Mouse (Mus musculus): ENCODE measurements around the gene Gripap1.

The Gripap1 gene

DNA sequence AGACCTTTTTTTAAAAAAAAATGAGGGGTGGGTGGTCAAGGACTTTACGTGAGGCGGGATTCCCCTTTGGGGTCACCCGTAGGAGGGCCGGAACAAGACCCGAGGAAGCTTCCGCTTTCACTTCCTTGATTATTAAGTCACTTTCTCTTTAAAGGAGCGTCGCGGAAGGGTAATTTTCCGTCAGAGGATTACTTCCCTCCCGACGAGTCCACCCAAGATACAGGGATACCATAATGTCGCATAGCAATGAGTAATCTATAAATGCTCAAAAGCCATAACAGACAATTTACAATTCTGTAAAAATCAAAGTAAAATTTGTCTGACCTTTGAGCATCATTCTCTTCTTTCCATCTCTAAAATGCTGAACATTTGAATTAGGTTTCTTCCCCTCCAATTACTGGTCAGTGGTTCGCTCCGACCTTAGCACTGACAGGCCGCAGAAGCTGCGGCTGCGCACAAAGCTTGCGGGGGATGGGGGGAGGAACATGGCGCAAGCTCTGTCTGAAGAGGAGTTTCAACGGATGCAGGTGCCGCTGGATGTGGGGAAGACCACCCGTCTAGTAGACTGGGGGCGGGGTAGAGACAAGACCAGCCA lies at the start of gene Gripap1:
Gene Gripap1, plus strand, starts transcription at position 224 of the 595 bp plus-strand sequence.
- peak; percentile 74 for DNase-seq

DNA sequence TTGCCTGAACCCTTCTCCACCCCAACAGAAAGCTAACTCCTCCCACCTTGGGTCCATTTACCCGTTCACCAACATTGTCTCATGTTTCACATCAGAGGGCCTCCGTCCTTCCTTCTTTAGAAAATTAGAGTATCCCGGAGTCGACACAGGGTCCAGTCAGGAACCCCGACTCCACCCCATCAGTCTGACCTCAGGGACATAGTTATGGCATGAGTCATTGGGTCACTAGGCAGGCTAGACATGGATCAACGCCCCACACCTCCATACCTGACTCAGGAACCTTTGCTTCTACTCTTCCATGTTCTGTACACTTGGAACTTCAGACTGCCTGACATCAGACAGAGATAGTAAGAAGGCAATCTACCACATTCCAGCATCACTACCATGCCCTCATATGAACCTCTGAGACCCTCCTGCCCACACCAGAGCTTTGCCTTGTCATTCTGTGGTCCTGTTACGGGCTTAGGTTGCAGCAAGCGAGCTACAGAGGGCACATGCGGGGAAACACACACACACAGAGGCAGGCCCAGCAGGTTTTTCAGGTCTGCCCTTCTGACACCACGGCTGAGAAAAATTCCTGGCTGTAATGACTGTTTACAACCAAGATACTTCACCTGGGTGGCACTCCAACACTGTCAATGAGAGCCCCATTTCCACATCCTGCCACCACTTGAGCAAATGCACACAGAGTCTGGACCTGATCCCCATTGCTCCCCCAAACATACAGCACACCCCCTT lies 49.3 kb upstream of the Gripap1 start:
- peak; percentile 34 for DNase-seq

DNA sequence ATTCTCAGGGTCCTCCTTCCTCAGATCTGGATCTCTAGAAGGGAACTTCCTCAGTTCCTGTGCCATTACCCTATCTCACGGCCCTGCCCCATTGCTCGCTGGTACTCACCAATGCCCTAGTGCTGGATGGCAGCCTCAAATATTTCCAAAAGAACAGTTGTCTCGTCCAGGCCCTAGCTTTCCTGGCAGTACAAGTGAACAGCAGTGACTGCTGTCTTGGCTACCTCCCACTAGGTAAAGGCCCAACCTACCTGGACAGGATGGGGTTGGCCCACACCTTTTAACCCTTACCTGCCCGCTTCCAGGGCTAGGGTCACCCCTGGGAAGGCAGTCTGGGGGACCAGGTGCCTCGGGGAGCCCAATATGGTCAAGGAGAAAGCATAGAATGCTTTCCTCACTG lies 48.5 kb upstream of the Gripap1 start:
- DNase-seq: peak; percentile 20

DNA sequence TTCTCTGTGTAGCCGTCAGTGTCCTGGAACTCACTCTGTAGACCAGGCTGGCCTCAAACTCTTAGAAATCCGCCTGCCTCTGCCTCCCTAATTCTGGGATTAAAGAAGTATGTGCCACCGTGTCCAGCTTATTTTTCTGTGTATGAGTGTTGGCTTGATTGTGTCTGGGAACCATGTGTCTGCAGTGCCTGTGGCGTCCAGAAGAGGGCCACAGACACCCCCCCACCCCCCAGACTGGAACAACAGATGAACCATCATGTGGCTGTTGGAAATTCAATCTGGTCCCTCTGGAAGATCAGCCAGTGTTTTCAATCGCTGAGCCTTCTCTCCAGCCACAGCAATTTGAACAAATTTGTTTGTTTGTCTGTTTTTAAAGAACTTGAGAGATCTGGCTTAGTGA lies 46.1 kb upstream of the Gripap1 start:
- DNase-seq: no peak

DNA sequence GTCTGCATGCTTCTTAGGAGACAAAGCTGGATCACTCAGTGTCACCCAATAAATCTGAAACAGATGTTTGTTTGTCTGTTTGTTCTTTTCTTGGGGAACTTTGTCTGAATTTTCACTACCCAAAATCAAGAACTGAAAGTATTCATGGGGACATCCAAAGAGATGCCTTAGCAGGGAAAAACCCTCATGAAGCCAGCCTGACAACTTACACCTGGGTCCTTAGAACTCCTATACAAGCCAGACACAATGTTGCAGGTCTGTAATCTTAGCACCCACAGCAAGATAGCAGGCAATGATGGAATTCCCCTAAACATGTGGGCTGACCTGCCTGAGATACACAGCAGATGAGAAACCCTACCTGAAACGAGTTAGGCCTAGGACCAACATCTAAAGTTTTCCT lies 44.6 kb upstream of the Gripap1 start:
- no peak for DNase-seq

DNA sequence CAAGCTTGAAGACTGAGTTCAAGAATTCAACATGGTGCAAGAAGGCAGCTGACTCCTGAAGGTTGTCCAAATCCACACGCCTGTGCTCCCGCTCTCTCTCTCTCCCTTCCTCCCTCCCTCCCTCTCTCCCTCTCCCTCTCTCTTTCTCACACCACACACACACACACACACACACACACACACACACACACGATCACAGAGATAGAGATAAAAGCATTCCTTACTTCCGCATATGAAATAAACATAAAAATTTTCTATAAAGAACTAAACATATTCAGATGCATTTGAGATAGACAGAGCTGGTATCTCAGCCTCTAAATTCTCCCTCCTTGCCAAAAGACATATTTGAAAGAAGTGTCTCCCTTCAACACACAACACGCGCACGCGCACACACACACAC lies 44.1 kb upstream of the Gripap1 start:
- no peak for DNase-seq

DNA sequence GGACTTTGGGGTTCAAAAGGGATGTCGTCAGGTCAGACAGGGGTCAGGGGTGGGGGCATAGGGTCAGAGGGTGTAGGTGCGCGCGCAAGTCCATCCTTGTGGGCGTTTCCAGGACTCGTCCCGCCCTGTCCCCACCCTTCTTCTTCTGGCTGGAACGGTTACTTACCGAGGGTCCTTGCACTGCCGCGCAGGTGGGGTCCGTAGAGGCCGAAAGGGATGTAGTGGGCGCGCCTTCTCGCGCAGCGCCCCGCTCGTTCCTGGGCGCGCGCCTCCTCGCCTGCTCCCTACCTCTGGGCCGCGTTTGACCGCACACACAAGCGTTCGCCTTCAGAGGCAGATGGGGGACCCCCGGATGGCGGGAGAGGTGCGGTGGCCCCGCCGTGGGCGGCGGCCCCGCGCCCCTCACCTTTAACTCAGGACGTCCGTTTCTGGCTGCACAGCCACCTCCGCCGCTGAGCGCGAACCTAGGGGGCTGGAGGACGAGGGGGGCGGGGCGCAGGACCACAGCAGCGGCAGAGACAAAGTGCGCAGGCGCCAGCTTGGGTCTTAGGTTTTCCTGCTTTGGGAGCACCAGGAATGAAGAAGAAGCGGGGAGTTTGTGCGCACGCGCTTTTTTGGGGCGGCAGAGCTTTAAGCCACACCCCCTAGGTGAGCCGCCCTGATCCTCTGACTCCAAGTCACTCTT lies 39.0 kb upstream of the Gripap1 start, which contains the start of gene Ccdc120:
Gene Ccdc120, minus strand, starts transcription at position 474 of the 685 bp plus-strand sequence.
- peak; percentile 66 for DNase-seq

DNA sequence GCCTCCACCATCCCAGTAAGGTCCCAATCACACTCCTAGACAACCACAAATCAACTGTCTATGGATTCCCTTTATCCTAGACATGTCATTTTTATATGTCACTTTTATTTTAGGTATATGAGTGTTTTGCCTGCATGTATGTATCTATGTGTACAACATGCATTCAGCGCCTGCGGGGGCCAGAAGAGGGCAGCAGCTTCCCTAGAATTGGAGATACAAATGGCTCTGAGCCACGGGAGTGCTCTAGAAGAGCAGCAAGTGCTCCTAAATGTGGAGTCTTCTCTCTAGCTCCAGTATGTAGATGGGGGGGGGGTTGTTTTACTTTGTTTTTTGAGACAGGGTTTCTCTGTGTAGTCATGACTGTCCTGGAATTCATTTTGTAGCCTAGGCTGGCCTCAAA lies 35.9 kb upstream of the Gripap1 start:
- DNase-seq: peak; percentile 41

DNA sequence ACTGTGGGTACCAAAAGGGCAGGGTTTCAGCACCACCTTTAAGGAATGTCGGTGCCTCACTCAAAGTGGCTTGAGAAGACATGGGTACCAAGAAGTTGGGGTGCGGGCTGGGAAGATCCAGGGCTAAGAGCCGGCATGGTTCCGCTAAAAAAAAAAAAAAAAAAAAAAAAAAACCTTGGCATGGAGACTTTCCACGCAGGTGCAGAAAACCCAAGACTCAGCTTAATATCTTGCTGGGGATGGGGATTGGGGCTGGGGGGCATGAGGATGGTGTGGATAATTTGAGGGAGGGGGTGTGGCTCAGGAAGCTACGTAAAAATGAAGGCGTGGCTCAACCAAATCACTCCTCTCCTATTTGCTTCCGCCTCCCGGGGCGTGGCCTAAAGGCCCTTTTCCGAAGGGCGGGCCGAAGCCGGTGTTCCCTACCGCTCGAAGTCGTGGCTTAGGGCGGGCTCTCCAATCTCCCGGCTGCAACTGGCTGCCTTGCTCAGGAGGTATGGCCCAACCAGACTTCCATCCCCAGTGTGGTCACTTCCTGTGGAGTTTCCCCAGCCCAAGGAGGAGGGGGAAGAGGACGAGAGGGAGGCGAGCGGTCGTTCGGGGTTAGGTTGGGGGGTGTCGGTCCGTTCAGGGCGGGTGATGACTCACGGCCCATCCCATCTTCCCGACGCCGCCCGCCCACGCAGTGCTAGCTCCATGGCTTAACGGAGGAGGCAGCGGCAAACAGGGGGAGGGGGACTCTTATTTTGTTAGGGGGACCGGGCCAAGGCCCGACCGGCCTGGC lies 27.2 kb upstream of the Gripap1 start, which contains the start of gene Tfe3:
Gene Tfe3, plus strand, starts transcription at position 424 of the 784 bp plus-strand sequence.
- DNase-seq: peak; percentile 88

DNA sequence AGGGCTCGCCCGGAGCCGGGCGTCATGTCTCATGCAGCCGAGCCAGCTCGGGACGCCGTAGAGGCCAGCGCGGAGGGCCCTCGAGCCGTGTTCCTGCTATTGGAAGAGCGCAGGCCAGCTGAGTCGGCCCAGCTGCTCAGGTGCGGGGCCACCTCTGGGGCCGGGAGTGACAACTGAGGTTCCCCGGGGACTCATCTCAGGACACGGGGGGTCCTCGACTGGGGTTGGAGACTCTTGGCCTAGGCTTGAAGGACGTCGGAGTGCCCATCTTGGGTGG lies 26.7 kb upstream of the Gripap1 start:
- DNase-seq: no peak

DNA sequence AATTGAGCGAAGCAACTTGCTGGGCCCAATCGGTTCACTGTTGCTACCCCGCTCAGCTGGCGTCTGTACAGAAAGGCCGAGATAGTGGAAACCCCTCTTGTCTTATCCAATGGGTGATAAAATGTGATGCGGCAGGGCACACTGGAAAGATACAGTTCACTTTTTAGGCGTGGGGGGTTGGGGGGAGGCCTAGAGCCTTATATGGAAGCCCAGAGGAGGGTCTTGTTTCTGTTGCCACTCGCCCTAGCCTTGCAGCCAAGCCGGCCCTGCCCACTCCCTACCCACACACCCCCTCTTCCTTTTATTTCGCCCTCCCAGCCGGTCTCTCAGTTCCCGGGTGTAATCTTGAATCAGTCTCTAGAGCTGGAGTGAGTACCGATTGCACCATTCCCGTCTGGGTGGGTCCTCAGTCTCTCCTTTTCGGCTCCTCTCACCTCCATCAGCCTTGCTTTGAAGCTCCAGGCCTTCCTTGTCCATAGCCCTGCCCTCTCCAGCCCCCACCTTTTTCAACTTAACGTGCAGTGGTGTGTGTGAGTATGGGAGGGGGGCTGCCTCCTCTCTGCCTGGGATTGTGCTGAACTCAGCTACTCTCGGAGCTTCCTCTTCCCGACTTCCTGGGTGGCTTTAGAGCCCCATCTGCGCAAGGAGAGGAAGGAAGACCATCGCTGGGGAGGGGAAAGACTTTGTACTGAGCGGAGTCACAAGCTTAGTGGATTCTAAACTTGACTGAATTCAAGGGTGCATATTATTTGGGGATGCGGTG lies 25.8 kb upstream of the Gripap1 start:
- peak; percentile 35 for DNase-seq

DNA sequence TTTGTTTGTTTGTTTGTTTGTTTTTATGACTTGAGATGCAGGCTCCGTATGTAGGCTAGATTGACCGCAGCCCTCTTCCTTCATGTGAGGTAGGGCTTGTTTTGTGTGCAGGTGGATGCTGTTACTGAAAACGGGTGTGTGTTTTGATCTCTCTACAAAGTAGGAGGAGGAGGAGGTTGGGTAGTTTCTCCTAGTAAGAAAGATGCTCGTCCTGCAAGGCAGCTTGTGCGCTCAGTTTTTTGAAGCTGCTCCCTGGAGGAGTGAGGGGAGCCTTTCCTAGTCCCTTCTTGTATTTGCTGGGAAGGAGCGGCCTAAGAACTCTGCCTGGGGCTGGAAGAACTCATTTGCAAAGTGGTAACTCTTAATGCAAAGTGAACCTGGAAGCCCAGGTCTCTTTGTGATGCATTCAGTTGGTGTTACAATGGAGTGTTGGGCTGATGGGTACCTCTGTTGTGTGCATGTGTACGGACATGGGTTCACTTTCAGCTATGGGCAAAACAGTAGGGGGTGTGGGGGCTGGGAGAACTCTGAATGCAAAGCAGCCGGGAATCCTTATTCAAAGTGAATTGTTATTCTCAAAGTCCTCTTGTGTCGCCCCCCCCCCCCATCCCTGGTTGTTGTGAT lies 24.8 kb upstream of the Gripap1 start:
- DNase-seq: no peak

DNA sequence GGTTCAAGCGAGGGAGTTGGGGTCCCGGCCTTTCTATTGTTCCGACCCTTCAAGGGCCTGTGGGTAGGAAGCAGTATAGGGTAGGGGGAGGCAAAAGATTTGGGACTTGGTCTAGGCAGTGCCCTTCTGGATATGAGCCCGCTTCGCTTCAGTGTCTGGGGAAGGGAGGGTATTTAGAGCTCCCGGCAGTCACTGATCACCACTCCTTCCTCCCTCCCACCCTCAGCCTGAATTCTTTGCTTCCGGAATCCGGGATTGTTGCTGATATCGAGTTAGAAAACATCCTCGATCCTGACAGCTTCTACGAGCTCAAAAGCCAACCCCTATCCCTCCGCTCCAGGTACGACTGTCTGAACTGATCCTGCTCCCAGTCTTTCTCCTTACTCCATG lies 24.3 kb upstream of the Gripap1 start:
- DNase-seq: no peak

DNA sequence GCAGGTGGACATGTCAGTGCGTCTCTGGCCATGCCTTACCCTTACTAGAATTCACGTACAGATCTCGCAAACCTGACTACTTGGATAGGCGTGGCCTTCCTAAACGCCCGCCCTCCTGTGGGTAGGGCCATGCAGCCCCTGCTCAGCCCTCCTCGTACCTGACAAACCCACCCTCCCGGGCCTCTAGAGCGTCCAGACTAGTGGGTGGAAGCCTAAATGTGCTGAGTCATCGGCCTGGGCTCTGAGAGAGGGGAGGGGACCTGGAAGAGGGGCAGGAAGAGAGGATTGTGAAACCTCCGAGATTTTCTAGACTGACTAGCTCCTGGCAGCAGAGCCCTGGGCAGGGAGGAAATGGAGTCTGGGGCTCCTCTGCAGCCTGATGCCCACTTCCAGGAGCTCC lies 23.8 kb upstream of the Gripap1 start:
- DNase-seq: peak; percentile 58

DNA sequence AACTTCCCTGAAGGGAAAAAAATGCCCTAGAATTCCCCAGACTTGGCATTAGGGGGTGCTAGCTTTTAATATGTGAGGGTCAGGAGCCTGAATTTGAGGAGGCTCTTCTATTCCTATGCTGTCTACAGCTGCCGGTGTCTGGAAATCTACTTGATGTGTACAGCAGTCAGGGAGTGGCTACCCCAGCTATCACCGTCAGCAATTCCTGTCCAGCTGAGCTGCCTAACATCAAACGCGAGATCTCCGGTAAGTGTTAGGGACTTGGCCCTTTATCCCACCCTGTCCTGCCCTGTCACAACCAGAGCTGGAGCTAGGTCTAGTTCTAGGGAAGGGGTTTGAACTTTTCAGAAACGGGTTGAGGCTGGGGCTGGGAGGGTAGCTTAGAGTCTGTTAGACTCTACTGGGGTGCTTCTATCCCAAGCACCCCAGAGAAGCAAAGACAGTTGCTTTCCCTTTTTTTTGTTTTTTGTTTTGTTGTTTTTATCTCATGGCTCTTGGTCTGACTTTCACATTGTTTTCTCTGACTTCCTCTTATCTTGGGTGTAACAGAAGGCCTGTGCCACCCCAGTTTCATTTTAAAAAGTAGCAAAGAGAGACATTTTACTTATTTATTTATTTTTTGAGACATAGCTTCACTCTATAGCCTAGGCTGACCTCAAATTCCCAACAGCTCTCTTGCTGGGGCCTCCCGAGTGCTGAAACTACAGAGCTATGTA lies 20.1 kb upstream of the Gripap1 start:
- no peak for DNase-seq

DNA sequence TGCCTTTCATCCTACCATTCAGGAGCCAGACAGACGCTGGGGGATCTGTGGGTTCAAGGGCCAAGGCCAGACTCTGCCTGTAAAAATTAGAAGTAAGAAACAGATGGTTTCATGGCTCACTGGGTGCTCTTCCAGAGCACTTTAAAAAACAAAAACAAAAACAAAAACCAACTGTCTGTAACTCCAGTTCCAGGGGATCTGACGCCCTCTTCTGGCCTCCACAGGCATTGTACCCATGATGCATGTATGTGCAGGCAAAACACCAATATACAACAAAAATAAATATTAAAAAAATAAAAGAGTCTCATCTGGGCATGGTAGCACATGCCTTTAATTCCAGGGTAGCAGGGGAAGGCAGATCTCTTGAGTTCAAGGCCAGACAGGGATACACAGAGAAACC lies 16.8 kb upstream of the Gripap1 start:
- no peak for DNase-seq

DNA sequence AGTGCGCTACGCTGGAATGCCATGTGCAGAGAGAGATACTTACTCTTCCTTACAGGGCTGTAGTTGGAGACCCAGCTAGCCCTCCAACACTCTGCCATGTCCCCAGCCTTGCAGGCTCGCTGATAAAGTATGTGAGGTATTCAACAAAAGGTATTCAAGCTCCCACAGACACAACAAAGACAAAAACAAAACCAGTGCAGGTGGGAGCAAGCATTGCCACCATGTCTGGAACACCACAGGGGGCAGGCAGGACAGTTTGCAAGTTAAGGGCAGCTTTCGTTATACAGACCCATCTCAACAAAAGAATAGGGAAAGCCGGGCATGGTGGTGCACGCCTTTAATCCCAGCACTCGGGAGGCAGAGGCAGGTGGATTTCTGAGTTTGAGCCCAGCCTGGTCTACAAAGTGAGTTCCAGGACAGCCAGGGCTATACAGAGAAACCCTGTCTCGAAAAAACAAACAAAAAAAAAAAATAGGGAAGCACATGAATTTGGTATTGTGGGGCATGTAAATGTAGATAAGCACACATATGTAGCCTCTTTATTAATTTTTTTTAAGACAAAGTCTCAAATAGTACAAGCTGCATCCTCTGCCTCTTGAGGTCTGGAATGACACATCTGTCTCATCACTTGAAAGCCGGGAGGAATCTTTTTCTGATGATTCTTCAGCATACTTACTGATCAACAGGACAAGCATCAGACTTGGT lies 13.9 kb upstream of the Gripap1 start:
- no peak for DNase-seq

DNA sequence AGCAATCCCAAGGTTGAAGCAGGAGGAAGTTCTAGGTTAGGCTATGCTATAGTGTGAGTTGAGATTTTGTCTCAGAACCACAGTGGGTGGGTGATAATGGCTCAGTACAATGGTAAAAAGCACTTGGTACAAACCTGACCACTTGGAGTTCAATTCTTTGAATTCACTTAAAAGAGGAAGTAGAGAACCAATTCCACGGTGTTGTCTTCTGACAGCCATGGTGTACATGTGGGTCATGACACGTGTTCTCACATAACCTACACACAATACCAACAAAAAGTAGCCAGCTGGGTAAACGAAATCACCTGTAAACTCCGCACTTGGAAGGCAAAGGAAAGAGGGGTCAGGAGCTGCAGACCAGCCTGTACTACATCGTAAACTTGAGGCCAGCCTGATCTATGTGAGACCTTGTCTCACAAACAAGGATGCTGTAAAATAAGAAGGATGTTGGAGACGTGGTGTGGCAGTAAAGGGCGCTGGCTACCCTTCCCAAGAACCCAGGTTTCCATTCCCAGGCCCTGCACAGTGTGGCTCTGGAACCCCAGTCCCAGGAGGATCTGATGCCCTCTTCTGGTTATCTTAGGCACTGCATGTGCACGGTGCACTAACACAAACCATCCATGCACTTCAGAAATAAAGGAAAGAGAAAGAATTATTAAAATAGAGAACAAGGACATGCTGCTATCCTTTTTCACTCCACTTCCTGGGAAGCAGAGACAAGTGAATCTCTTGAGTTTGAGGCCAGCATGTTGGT lies 13.1 kb upstream of the Gripap1 start:
- peak; percentile 71 for DNase-seq

DNA sequence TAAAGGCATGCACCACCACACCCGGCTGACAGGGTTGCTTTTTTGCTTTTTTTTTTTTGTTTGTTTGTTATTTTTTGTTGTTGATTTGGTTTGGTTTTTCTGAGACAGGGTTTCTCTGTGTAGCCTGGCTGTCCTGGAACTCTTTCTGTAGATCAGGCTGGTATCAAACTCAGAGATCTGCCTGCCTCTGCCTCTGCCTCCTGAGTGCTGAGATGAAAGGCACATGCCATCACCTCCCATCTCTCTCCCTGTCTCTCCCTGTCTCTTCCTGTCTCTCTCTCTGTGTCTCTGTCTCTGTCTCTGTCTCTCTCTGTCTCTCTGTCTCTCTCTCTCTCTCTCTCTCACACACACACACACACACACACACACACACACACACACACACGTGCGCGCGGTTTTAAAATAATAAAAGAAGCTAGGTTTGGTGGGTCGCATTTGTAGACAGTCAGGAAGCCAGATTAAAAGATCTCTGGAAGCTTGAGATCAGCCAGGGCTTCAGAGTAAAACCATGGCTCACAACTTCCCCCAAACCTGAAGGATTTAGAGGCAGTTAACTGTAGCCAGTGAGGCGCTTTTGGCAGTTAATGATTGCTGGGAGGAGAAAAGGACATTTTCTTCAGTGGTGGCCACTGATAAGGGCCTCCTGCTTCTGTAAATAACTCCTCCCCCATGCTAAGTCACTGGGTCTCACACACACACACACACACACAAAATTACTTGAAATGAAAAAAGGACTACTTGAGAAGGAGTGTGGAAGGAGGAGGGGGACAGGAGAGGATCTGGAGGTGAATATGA lies 10.9 kb upstream of the Gripap1 start:
- no peak for DNase-seq
